Mouse (Mus musculus): ENCODE data around the gene Cul1.

DNA sequence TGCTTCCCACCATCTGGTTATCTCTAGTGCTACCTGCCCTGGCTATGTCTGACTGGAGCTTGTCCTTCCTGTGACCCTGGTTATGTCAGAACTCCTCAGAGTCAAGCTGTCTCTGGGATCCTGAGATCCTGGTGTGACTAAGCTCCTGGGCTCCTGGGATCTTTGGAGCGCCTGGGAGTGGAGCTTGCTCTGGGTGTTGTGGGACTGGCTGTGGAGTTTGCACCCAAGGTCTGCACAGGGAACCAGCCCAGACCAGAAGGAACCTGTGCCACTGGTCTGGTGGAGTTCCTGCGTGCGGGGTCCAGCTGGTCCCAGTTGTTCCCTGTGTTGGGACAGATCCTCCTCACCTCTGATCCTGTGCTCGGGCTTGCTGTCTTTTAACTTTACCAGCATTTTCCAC is 41.4 kb downstream of the Cul1 start:
- TF ChIP-seq TBP (conservative IDR thresholded peaks at IDR 0.05; ENCODE audit: low read depth, low read length) (no peak), SMC3 (IDR thresholded peaks at IDR 0.05; ENCODE audit: low read depth, low read length) (no peak), MAX (IDR thresholded peaks at IDR 0.05; ENCODE audit: low read length) (no peak)

Measured in CH12.LX (cell line).